In genomic region chr6:31147682-31148081, GRCm38 (mm10) we compare ENCODE assay signal across 14 mouse cellular contexts.
DNase-seq lines count a peak whose midpoint lies in the region; TF ChIP-seq lines count a peak whose summit lies in the region.
"Had no signal": no experiment of that assay in that cellular context is flagged by ENCODE, and none has a peak within 500 bp of the region (broad histone marks: within the 10 kb centered on the region; RNA-seq: fewer than 3 reads in every experiment).

No protein-coding gene starts in this region.

- H3ac ChIP-seq in myocyte (ENCODE audit: control insufficient read depth, insufficient read length): no peak overlapping the region

- H3K79me2 ChIP-seq in myocyte (ENCODE audit: control insufficient read depth, insufficient read depth): no peaks in the 10 kb centered on the region

- DNase-seq in gastrocnemius, postnatal 14 days: peak; percentile 35
- DNase-seq in gastrocnemius, adult 8-10 months (ENCODE audit: low spot score in 2 of 2): no peak
- peak; percentile 51 for DNase-seq in kidney, adult 9 months
- DNase-seq in kidney, adult 8-10 months: no peak
- peak; percentile 25 for DNase-seq in ovary, postnatal 36 days (ENCODE audit: low spot score)
- no peak for DNase-seq in ovary, postnatal 10 days (ENCODE audit: low spot score)
- DNase-seq in cerebellum, postnatal 10 days: no peak
- DNase-seq: adrenal gland, postnatal 10 days; thymus, postnatal 4 days had no signal

- no peaks in the 10 kb centered on the region for H3K36me3 ChIP-seq in myocyte (ENCODE audit: control insufficient read depth, insufficient read depth)
- H3K36me3 ChIP-seq: hindbrain, embryonic 15.5 days; limb, embryonic 12.5 days; liver, embryonic 15.5 days; neural tube, embryonic 13.5 days had no signal

- H3K27me3 ChIP-seq in myocyte (ENCODE audit: control insufficient read depth, insufficient read depth, insufficient read length): no peaks in the 10 kb centered on the region
- H3K27me3 ChIP-seq: hindbrain, embryonic 15.5 days; limb, embryonic 12.5 days; neural tube, embryonic 13.5 days had no signal

- no peak for TF ChIP-seq POLR2A in myocyte (IDR thresholded peaks at IDR 0.05; ENCODE audit: insufficient read length, low read depth)

- H3K4me3 ChIP-seq in myocyte: no peak overlapping the region
- H3K4me3 ChIP-seq: hindbrain, embryonic 15.5 days; limb, embryonic 12.5 days; liver, embryonic 15.5 days; neural tube, embryonic 13.5 days had no signal

- intact Hi-C loops in gastrocnemius, postnatal 14 days (cut with DNase I; ENCODE audit: low total_unique reads): no loop called here

- peak overlapping the region; percentile 63 for H3K4me2 ChIP-seq in myocyte (ENCODE audit: low read depth)
- H3K4me2 ChIP-seq: hindbrain, embryonic 15.5 days; limb, embryonic 12.5 days; liver, embryonic 15.5 days; neural tube, embryonic 13.5 days had no signal

TF ChIP-seq in myocyte, 11 proteins besides CTCF, POLR2A, EP300 and RAD21:
- no peak for TF ChIP-seq POLR2AphosphoS2 (IDR thresholded peaks at IDR 0.05; ENCODE audit: insufficient read length, low read depth)
- TF ChIP-seq SRF (IDR thresholded peaks at IDR 0.05; ENCODE audit: control insufficient read depth, insufficient read length, low read depth): no peak
- TF ChIP-seq TCF3 (IDR thresholded peaks at IDR 0.05; ENCODE audit: insufficient read length, low read depth): no peak
- TF ChIP-seq CEBPB (IDR thresholded peaks at IDR 0.05; ENCODE audit: insufficient read depth, poor library complexity, severe bottlenecking): no peak
TF ChIP-seq in myocyte: peak in this region for 0.

Comparison
In these comparisons a context has a peak if more than half of its experiments do, and no peak if none do; other contexts are left out.
1. DNase-seq: peak in gastrocnemius, postnatal 14 days (single experiment), kidney, adult 9 months (single experiment) and ovary, postnatal 36 days (single experiment); none in gastrocnemius, adult 8-10 months (0 of 2), kidney, adult 8-10 months (0 of 2), ovary, postnatal 10 days (single experiment) and cerebellum, postnatal 10 days (0 of 2).